Mouse (Mus musculus) MEL (cell line): ENCODE results near the gene Tril. TPM values are rescaled to one million over a fixed set of nuclear protein-coding genes. Genes with fewer than 3 reads are reported as not detected.

Experiments
- DNase-seq: peaks from one replicate; pipeline ENCODE4 v3.0.0; 2011; ENCODE audit warnings: low read depth, low spot score
- H3K27ac ChIP-seq: 2 replicates; pipeline ENCODE4 v1.5.1; 2012; ENCODE audit warnings: low read depth, mild to moderate bottlenecking, control low read depth, low read length, moderate library complexity; ENCODE audit not compliant: control insufficient read depth
- H3K27me3 ChIP-seq, 2 experiments: fragments of 150-350 bp in 1 of 2; sonication (generic) in 1 of 2; 2 replicates each; pipeline ENCODE4 v1.6.1; 2012; ENCODE audit warnings: low read length in 2 of 2, mild to moderate bottlenecking in 2 of 2, improper control_type of control experiment in 1 of 2, moderate library complexity in 1 of 2; ENCODE audit not compliant: insufficient read depth in 2 of 2, control insufficient read depth in 1 of 2
- H3K36me3 ChIP-seq, 2 experiments: 2 replicates each; pipeline ENCODE4 v1.6.1; 2012 to 2014; ENCODE audit warnings: low read length in 2 of 2, improper control_type of control experiment in 1 of 2, inconsistent platforms in 1 of 2, mild to moderate bottlenecking in 1 of 2; ENCODE audit not compliant: insufficient read depth in 2 of 2, control insufficient read depth in 1 of 2
- H3K4me1 ChIP-seq, 2 experiments: fragments of 150-350 bp in 1 of 2; sonication (generic) in 1 of 2; 2 replicates each; pipeline ENCODE4 v1.6.1; 2012; ENCODE audit warnings: low read length in 2 of 2, improper control_type of control experiment in 1 of 2, mild to moderate bottlenecking in 1 of 2; ENCODE audit not compliant: insufficient read depth in 2 of 2, control insufficient read depth in 1 of 2
- H3K4me3 ChIP-seq, 2 experiments: fragments of 150-350 bp in 1 of 2; sonication (generic) in 1 of 2; 2 replicates each; pipeline ENCODE4 v1.5.1; 2012; ENCODE audit warnings: low read depth in 2 of 2, low read length in 2 of 2, mild to moderate bottlenecking in 2 of 2, moderate library complexity in 2 of 2, control low read depth in 1 of 2, improper control_type of control experiment in 1 of 2; ENCODE audit not compliant: control insufficient read depth in 1 of 2, insufficient read depth in 1 of 2
- H3K79me2 ChIP-seq: 2 replicates; pipeline ENCODE4 v1.6.1; 2012; ENCODE audit warnings: mild to moderate bottlenecking, low read length, moderate library complexity; ENCODE audit not compliant: control insufficient read depth, poor library complexity, insufficient read depth
- H3K9ac ChIP-seq: 2 replicates; pipeline ENCODE4 v1.6.1; 2012; ENCODE audit warnings: low read depth, mild to moderate bottlenecking, control low read depth, low read length, moderate library complexity; ENCODE audit not compliant: control insufficient read depth, poor library complexity, severe bottlenecking
- H3K9me3 ChIP-seq: fragments of 150-350 bp; sonication (generic); replicated peaks from 2 replicates; pipeline ENCODE4 v1.6.1; 2012; ENCODE audit warnings: mild to moderate bottlenecking, low read length, improper control_type of control experiment, moderate library complexity; ENCODE audit not compliant: insufficient read depth
- BHLHE40 ChIP-seq: IDR thresholded peaks from 2 replicates; pipeline ENCODE4 v1.6.1; 2012; ENCODE audit warnings: low read depth, mild to moderate bottlenecking, inconsistent platforms, low read length, improper control_type of control experiment, borderline replicate concordance
- CHD1 ChIP-seq: IDR thresholded peaks from 2 replicates; pipeline ENCODE4 v1.6.1; 2012; ENCODE audit warnings: low read depth, mild to moderate bottlenecking, inconsistent platforms, low read length, improper control_type of control experiment
- CHD2 ChIP-seq: IDR thresholded peaks from 2 replicates; pipeline ENCODE4 v1.6.1; 2011; ENCODE audit warnings: low read length, improper control_type of control experiment
- CTCF ChIP-seq, 3 experiments: IDR thresholded peaks in 2 of 3; conservative IDR thresholded peaks in 1 of 3; 2 replicates each; pipeline ENCODE4 v1.5.1; 2011 to 2012; ENCODE audit warnings: low read length in 3 of 3, low read depth in 2 of 3, mild to moderate bottlenecking in 2 of 3, improper control_type of control experiment in 1 of 3, inconsistent platforms in 1 of 3, mixed read lengths in 1 of 3, moderate library complexity in 1 of 3; ENCODE audit not compliant: control insufficient read depth in 1 of 3, insufficient read depth in 1 of 3, poor library complexity in 1 of 3, severe bottlenecking in 1 of 3
- E2F4 ChIP-seq: IDR thresholded peaks from 2 replicates; pipeline ENCODE4 v1.6.1; 2011; ENCODE audit warnings: low read depth, low read length, improper control_type of control experiment, borderline replicate concordance
- ELF1 ChIP-seq: IDR thresholded peaks from 2 replicates; pipeline ENCODE4 v1.6.1; 2014; ENCODE audit warnings: low read depth, mild to moderate bottlenecking, inconsistent platforms, low read length, improper control_type of control experiment, moderate library complexity
- ETS1 ChIP-seq: IDR thresholded peaks from 2 replicates; pipeline ENCODE4 v1.6.1; 2012; ENCODE audit warnings: low read depth, mild to moderate bottlenecking, inconsistent platforms, low read length, improper control_type of control experiment, moderate library complexity
- GABPA ChIP-seq: IDR thresholded peaks from 2 replicates; pipeline ENCODE4 v1.6.1; 2012; ENCODE audit warnings: low read depth, mild to moderate bottlenecking, inconsistent platforms, low read length, improper control_type of control experiment, moderate library complexity
- MAFK ChIP-seq: IDR thresholded peaks from 2 replicates; pipeline ENCODE4 v1.6.1; 2011; ENCODE audit warnings: low read depth, mild to moderate bottlenecking, low read length, improper control_type of control experiment, borderline replicate concordance
- MAZ ChIP-seq: IDR thresholded peaks from 2 replicates; pipeline ENCODE4 v1.6.1; 2012; ENCODE audit warnings: low read depth, mild to moderate bottlenecking, inconsistent platforms, low read length, improper control_type of control experiment
- MEF2A ChIP-seq: IDR thresholded peaks from 2 replicates; pipeline ENCODE4 v1.6.1; 2014; ENCODE audit warnings: low read depth, mild to moderate bottlenecking, inconsistent platforms, low read length, improper control_type of control experiment; ENCODE audit not compliant: poor library complexity, insufficient replicate concordance, severe bottlenecking; ENCODE audit errors: extremely low read depth
- MXI1 ChIP-seq: IDR thresholded peaks from 2 replicates; pipeline ENCODE4 v1.6.1; 2011; ENCODE audit warnings: mild to moderate bottlenecking, low read depth, low read length, improper control_type of control experiment
- MYC ChIP-seq: IDR thresholded peaks from 2 replicates; pipeline ENCODE4 v1.6.1; 2011; ENCODE audit warnings: low read depth, mild to moderate bottlenecking, low read length, improper control_type of control experiment, moderate library complexity
- NRF1 ChIP-seq: IDR thresholded peaks from 2 replicates; pipeline ENCODE4 v1.6.1; 2014; ENCODE audit warnings: low read depth, mild to moderate bottlenecking, inconsistent platforms, low read length, improper control_type of control experiment, moderate library complexity; ENCODE audit not compliant: poor library complexity, insufficient read depth, severe bottlenecking
- POLR2AphosphoS2 ChIP-seq: IDR thresholded peaks from 2 replicates; pipeline ENCODE4 v1.6.1; 2011; ENCODE audit warnings: low read length, improper control_type of control experiment
- POLR2AphosphoS5 ChIP-seq: IDR thresholded peaks from 2 replicates; pipeline ENCODE4 v1.6.1; 2012; ENCODE audit warnings: low read depth, borderline replicate concordance, mild to moderate bottlenecking, inconsistent platforms, low read length, moderate library complexity, mixed read lengths
- RCOR1 ChIP-seq: IDR thresholded peaks from 2 replicates; pipeline ENCODE4 v1.6.1; 2012; ENCODE audit warnings: low read depth, mild to moderate bottlenecking, inconsistent platforms, low read length, improper control_type of control experiment
- SMC3 ChIP-seq: IDR thresholded peaks from 2 replicates; pipeline ENCODE4 v1.6.1; 2011; ENCODE audit warnings: low read depth, low read length, improper control_type of control experiment
- TAL1 ChIP-seq: IDR thresholded peaks from 2 replicates; pipeline ENCODE4 v1.6.1; 2012; ENCODE audit warnings: mild to moderate bottlenecking, inconsistent platforms, low read length, moderate library complexity, mixed read lengths
- TBP ChIP-seq: IDR thresholded peaks from 2 replicates; pipeline ENCODE4 v1.8.0; 2011; ENCODE audit warnings: low read depth, low read length, improper control_type of control experiment
- TCF12 ChIP-seq: IDR thresholded peaks from 2 replicates; pipeline ENCODE4 v1.6.1; 2014; ENCODE audit warnings: low read depth, mild to moderate bottlenecking, inconsistent platforms, low read length, improper control_type of control experiment, moderate library complexity
- UBTF ChIP-seq: IDR thresholded peaks from 2 replicates; pipeline ENCODE4 v1.6.1; 2012; ENCODE audit warnings: low read depth, mild to moderate bottlenecking, inconsistent platforms, low read length, improper control_type of control experiment, moderate library complexity, borderline replicate concordance; ENCODE audit not compliant: insufficient read depth
- USF1 ChIP-seq: IDR thresholded peaks from 2 replicates; pipeline ENCODE4 v1.6.1; 2014; ENCODE audit warnings: low read depth, mild to moderate bottlenecking, inconsistent platforms, low read length, improper control_type of control experiment, moderate library complexity
- USF2 ChIP-seq, 2 experiments: IDR thresholded peaks; 2 replicates each; pipeline ENCODE4 v1.6.1; 2011 to 2012; ENCODE audit warnings: improper control_type of control experiment in 2 of 2, low read length in 2 of 2, borderline replicate concordance in 1 of 2, inconsistent platforms in 1 of 2, low read depth in 1 of 2, mild to moderate bottlenecking in 1 of 2; ENCODE audit not compliant: insufficient read depth in 1 of 2
- ZC3H11A ChIP-seq: IDR thresholded peaks from 2 replicates; pipeline ENCODE4 v1.6.1; 2012; ENCODE audit warnings: low read depth, mild to moderate bottlenecking, inconsistent platforms, low read length, improper control_type of control experiment
- ZKSCAN1 ChIP-seq: IDR thresholded peaks from 2 replicates; pipeline ENCODE4 v1.6.1; 2012; ENCODE audit warnings: low read depth, mild to moderate bottlenecking, inconsistent platforms, low read length, improper control_type of control experiment, moderate library complexity
- ZNF384 ChIP-seq: IDR thresholded peaks from 2 replicates; pipeline ENCODE4 v1.6.1; 2012; ENCODE audit warnings: low read depth, mild to moderate bottlenecking, inconsistent platforms, low read length, improper control_type of control experiment
- polyA plus RNA-seq, 2 experiments: library from polyadenylated mRNA; stranded (reverse) in 1 of 2; unstranded in 1 of 2; fragments of >175 nt in 1 of 2; fragments of >200 nt in 1 of 2; gene quantifications; 2 replicates each; pipeline versions ENCODE4 v1.2.1 to v1.2.4; 2012; ENCODE audit warnings: low replicate concordance in 2 of 2, low read depth in 1 of 2; ENCODE audit not compliant: insufficient read length in 2 of 2, insufficient read depth in 1 of 2, missing spikeins in 1 of 2
- total RNA-seq: library from RNA; depleted of rRNA; stranded (reverse); fragments of 300-350 nt; gene quantifications from 2 replicates; pipeline ENCODE4 v1.2.3, GENCODE M21; 2012

Tril gene
- total and polyA plus RNA-seq, 3 experiments: not detected

DNA sequence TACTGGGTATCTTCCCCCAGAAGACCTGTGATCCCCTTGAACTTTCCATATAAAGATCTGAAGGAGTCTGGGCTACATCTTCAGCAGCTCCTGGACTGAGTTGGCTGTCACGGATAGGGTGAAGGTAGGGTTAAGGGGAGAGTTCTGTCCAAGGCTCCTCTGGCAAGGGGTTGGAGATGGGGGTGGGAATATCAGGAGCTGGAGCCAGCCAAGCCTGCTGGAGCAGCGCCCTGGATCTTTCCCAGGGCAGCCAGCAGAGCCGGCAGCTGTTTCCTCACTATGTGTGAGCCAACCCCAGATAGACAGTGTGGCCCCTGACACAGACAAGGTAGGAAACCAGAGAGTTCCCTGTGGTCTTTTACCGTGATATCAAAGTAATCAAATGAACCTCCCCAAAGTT lies 4.6 kb upstream of the Tril start:
- H3K36me3 ChIP-seq: no peaks in the 10 kb centered on the region
- no peaks in the 10 kb centered on the region for H3K79me2 ChIP-seq
- no peaks in the 10 kb centered on the region for H3K4me1 ChIP-seq
- H3K9me3 ChIP-seq: no peaks in the 10 kb centered on the region
- TF ChIP-seq POLR2AphosphoS2 (no peak), MAZ (no peak), ETS1 (no peak), USF2 (IDR thresholded peaks at IDR 0.05; ENCODE audit: borderline replicate concordance in 1 of 2, insufficient read depth in 1 of 2, low read depth in 1 of 2, low read length in 2 of 2) (no peak), POLR2AphosphoS5 (no peak), SMC3 (no peak), RCOR1 (no peak), NRF1 (no peak), CTCF (IDR thresholded peaks at IDR 0.05 in 2 of 3, conservative IDR thresholded peaks at IDR 0.05 in 1 of 3; ENCODE audit: control insufficient read depth in 1 of 3, insufficient read depth in 1 of 3, low read depth in 2 of 3, low read length in 3 of 3, poor library complexity in 1 of 3, severe bottlenecking in 1 of 3) (no peak), ELF1 (no peak), MXI1 (no peak), TBP (no peak), MAFK (no peak), BHLHE40 (no peak), E2F4 (no peak), GABPA (no peak), CHD2 (no peak), CHD1 (no peak), ZC3H11A (no peak)
- H3K27me3 ChIP-seq: no peaks in the 10 kb centered on the region
- no peak for DNase-seq
- no peak overlapping the region for H3K4me3 ChIP-seq
- no peak overlapping the region for H3K27ac ChIP-seq
- no peak overlapping the region for H3K9ac ChIP-seq

DNA sequence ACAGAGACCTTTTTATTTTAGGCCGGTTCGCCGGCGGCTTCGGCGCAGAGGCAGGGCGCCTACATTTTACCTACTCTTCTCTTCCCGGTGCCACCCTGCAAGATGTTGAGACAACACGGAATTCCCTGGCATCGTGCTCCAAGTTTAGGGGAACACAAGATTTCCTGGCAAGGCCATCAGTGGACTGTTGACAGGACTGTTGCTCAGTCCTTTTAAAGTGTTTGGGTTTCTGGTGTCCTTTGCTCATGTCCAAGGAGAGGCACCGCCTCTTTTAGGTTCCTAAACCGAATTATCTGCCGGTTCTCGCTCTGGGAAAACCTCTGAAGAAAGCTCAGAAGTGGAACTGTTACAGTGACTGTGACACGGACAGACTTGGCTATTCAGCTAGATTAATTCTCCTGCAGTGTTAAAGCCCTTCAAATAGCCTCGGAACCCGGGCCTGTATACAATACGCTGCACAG lies 441 bp upstream of the Tril start:
- TF ChIP-seq ZKSCAN1: no peak
- no peak for TF ChIP-seq MEF2A
- no peak for TF ChIP-seq ZNF384
- TF ChIP-seq MAZ: no peak
- TF ChIP-seq MAFK: no peak
- TF ChIP-seq NRF1: no peak
- no peak for TF ChIP-seq TCF12
- TF ChIP-seq POLR2AphosphoS5: no peak
- TF ChIP-seq CHD2: no peak
- no peak for TF ChIP-seq TBP
- no peak for TF ChIP-seq TAL1
- no peak for TF ChIP-seq RCOR1
- TF ChIP-seq USF1: no peak
- TF ChIP-seq CHD1: no peak
- TF ChIP-seq MYC: no peak
- no peak for TF ChIP-seq UBTF
- H3K9me3 ChIP-seq: no peaks in the 10 kb centered on the region
- H3K4me1 ChIP-seq: no peaks in the 10 kb centered on the region
- H3K9ac ChIP-seq: no peak overlapping the region
- H3K27ac ChIP-seq: no peak overlapping the region
- H3K79me2 ChIP-seq: no peaks in the 10 kb centered on the region
- DNase-seq: no peak
- H3K27me3 ChIP-seq: no peaks in the 10 kb centered on the region
- no peak overlapping the region for H3K4me3 ChIP-seq
- H3K36me3 ChIP-seq: no peaks in the 10 kb centered on the region
